Mouse (Mus musculus): Measurements from ENCODE around the gene Fam174b. TPM values are rescaled to one million over a fixed set of nuclear protein-coding genes. Genes with fewer than 3 reads are reported as not detected.

Fam174b gene
- polyA plus RNA-seq, 1 experiment from 2014 or later = 25.7 TPM

DNA sequence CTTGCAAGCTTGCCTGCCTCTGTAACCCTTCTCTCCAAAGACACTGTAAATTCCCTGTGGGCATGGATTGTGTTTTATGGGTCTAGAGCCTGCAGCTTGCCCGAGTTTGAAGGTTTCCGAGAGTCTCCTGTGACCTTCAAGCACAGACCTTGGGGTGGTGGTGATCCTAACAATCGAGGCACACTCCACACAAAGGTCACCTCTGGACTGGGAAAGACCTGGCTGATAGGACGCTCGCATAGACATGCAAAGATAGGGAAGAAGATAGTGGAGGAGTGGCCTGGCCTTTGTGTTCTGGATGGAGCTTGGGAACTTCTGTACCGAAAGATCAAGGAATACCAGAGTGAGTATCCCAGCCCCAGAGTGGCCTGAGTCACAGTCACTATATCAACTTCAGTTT, 72.1 kb downstream of the Fam174b start:
- Histone ChIP-seq H3K9me3 (ENCODE audit: control insufficient read depth, low read length) (no peaks in the 10 kb centered on the region), H3K36me3 (ENCODE audit: control insufficient read depth, insufficient read depth, low read length) (no peaks in the 10 kb centered on the region), H3K4me1 (ENCODE audit: control insufficient read depth, insufficient read depth, low read length) (no peaks in the 10 kb centered on the region), H3K27me3 (ENCODE audit: control insufficient read depth, insufficient read depth, low read length) (no peaks in the 10 kb centered on the region), H3K9ac (ENCODE audit: low read length) (no peak overlapping the region), H3K27ac (replicated peaks; ENCODE audit: low read depth, low read length) (no peak overlapping the region), H3K4me2 (ENCODE audit: low read depth, severe bottlenecking) (no peak overlapping the region), H3K4me3 (ENCODE audit: low read depth, low read length) (no peak overlapping the region)
- ATAC-seq (ENCODE audit: insufficient number of reproducible peaks, low FRiP score, low TSS enrichment, low read depth) = no peak
- WGBS = 80% methylated on average over 6 of the region's 6 CpGs
- DNase-seq (ENCODE audit: low spot score) = no peak

DNA sequence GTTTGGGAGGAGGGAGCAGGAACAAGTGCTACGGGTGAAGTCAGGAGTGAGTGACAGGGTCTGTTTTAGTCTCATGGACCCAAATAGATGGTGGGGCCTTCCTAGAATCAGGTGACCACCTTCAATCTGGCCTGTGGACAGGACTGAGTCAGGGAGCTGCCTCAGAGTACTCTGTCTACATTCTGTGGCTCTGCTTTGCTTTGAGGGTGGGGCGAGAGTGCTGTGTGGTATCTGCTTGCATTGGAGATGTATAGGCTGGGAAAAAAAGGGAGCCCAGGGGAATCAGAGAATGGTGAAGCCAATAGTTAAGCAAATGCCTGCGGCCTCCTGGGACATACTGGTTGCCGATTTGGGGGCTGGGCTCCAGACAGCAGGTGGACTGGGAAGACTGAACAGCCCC, 73.8 kb downstream of the Fam174b start:
- H3K36me3 ChIP-seq (ENCODE audit: control insufficient read depth, insufficient read depth, low read length) = no peaks in the 10 kb centered on the region
- H3K4me1 ChIP-seq (ENCODE audit: control insufficient read depth, insufficient read depth, low read length) = no peaks in the 10 kb centered on the region
- no peaks in the 10 kb centered on the region for H3K9me3 ChIP-seq (ENCODE audit: control insufficient read depth, low read length)
- no peak overlapping the region for H3K9ac ChIP-seq (ENCODE audit: low read length)
- 80% methylated on average over 4 of the region's 4 CpGs for WGBS
- H3K27me3 ChIP-seq (ENCODE audit: control insufficient read depth, insufficient read depth, low read length) = no peaks in the 10 kb centered on the region
- no peak overlapping the region for H3K4me2 ChIP-seq (ENCODE audit: low read depth, severe bottlenecking)
- no peak overlapping the region for H3K4me3 ChIP-seq (ENCODE audit: low read depth, low read length)
- ATAC-seq (ENCODE audit: insufficient number of reproducible peaks, low FRiP score, low TSS enrichment, low read depth) (no peak), DNase-seq (ENCODE audit: low spot score) (no peak)
- no peak overlapping the region for H3K27ac ChIP-seq (replicated peaks; ENCODE audit: low read depth, low read length)

DNA sequence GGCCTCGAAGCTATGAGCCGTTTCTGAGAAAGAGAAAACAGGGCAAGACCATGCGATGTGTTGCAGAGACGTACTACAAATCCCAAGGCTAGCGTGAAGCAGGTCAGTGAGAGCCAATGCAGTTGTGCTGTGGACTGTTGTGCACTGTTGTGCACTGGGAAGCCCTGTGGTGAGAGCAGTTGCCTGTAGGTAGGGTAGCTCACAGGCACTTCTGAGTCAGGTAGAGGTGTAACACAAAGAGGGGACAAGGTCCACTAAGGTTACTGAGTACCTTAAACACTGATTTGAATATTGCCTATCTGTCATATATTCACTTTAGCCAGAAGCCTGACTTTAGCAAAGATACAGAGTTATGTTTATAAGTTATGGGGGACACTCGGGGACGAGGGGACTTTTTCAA, 74.4 kb downstream of the Fam174b start:
- no peaks in the 10 kb centered on the region for H3K9me3 ChIP-seq (ENCODE audit: control insufficient read depth, low read length)
- WGBS = 91% methylated on average over 7 of the region's 7 CpGs
- no peak overlapping the region for H3K27ac ChIP-seq (replicated peaks; ENCODE audit: low read depth, low read length)
- no peaks in the 10 kb centered on the region for H3K27me3 ChIP-seq (ENCODE audit: control insufficient read depth, insufficient read depth, low read length)
- no peaks in the 10 kb centered on the region for H3K36me3 ChIP-seq (ENCODE audit: control insufficient read depth, insufficient read depth, low read length)
- DNase-seq (ENCODE audit: low spot score) (no peak), ATAC-seq (ENCODE audit: insufficient number of reproducible peaks, low FRiP score, low TSS enrichment, low read depth) (no peak)
- no peak overlapping the region for H3K4me3 ChIP-seq (ENCODE audit: low read depth, low read length)
- no peak overlapping the region for H3K4me2 ChIP-seq (ENCODE audit: low read depth, severe bottlenecking)
- no peaks in the 10 kb centered on the region for H3K4me1 ChIP-seq (ENCODE audit: control insufficient read depth, insufficient read depth, low read length)
- H3K9ac ChIP-seq (ENCODE audit: low read length) = no peak overlapping the region

DNA sequence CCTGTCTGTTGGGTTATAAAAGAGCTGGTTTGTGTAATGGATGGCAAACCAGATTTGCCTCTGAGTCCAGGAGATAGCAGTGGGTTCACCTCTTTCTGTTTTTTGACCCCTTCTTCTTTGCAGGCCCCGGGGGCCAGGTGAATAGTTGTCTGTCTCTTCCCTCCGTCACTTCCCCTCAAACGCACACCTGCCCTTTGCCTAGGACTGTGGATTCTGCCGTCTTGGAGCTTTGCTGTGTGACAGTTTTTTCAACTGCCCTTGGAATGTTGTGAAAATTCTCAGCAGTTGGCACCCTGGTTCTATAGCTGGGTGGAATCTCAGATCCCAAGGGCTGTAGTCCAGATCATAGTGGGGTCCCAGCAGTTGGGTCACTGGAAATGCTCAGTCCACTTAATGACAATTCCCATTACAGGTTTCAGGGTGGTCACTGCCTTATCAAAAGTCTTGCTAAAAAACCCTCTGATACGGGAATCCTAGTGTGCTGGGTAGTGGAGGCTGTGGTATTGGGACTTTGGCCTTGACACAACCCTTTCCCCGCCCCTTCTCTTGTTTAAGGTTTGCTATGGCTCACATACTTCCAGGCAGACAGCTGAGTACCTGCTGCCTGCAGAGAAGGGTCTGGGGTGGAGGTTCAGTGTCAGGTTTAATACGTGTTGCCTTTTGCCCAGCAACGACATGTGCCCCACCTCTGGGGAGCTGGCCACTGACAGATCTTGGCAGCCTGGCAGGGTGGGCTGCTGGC, 76.3 kb downstream of the Fam174b start:
- ATAC-seq (ENCODE audit: insufficient number of reproducible peaks, low FRiP score, low TSS enrichment, low read depth) = no peak
- H3K27me3 ChIP-seq (ENCODE audit: control insufficient read depth, insufficient read depth, low read length) = no peaks in the 10 kb centered on the region
- H3K4me3 ChIP-seq (ENCODE audit: low read depth, low read length) = no peak overlapping the region
- no peaks in the 10 kb centered on the region for H3K36me3 ChIP-seq (ENCODE audit: control insufficient read depth, insufficient read depth, low read length)
- no peaks in the 10 kb centered on the region for H3K4me1 ChIP-seq (ENCODE audit: control insufficient read depth, insufficient read depth, low read length)
- H3K4me2 ChIP-seq (ENCODE audit: low read depth, severe bottlenecking) = no peak overlapping the region
- 82% methylated on average over 8 of the region's 8 CpGs for WGBS
- no peak for DNase-seq (ENCODE audit: low spot score)
- no peak overlapping the region for H3K9ac ChIP-seq (ENCODE audit: low read length)
- no peaks in the 10 kb centered on the region for H3K9me3 ChIP-seq (ENCODE audit: control insufficient read depth, low read length)
- H3K27ac ChIP-seq (replicated peaks; ENCODE audit: low read depth, low read length) = no peak overlapping the region

DNA sequence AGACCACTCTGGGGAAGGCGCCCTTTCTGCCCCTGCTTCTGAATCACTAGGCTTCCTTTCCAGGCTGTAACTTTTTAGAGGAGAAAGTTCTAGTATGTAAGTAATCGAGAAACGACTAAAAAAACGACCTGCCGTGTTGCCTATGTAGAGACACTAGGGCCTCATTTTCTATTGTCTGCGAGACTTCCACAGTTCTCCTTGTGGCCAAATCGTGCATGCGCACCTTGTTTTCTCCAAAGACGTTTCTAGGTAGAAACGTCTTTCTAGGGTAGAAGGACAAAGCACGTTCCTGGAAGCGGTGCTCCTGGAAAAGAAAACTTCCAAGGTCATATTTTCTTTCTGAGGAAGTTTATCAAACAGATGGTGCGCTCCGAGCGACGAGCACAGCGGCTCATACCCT, 79.3 kb downstream of the Fam174b start:
- no peak overlapping the region for H3K4me3 ChIP-seq (ENCODE audit: low read depth, low read length)
- H3K9ac ChIP-seq (ENCODE audit: low read length) = no peak overlapping the region
- H3K9me3 ChIP-seq (ENCODE audit: control insufficient read depth, low read length) = no peaks in the 10 kb centered on the region
- H3K4me1 ChIP-seq (ENCODE audit: control insufficient read depth, insufficient read depth, low read length) = no peaks in the 10 kb centered on the region
- H3K36me3 ChIP-seq (ENCODE audit: control insufficient read depth, insufficient read depth, low read length) = no peaks in the 10 kb centered on the region
- no peak overlapping the region for H3K4me2 ChIP-seq (ENCODE audit: low read depth, severe bottlenecking)
- no peak for DNase-seq (ENCODE audit: low spot score)
- H3K27ac ChIP-seq (replicated peaks; ENCODE audit: low read depth, low read length) = no peak overlapping the region
- no peak for ATAC-seq (ENCODE audit: insufficient number of reproducible peaks, low FRiP score, low TSS enrichment, low read depth)
- no peaks in the 10 kb centered on the region for H3K27me3 ChIP-seq (ENCODE audit: control insufficient read depth, insufficient read depth, low read length)
- 83% methylated on average over 17 of the region's 17 CpGs for WGBS

Small RNA genes lying within 50 kb of the gene (microRNA-seq; reads per million reads assigned to microRNA genes)
- gene Mir7234 = not detected

Other genes starting within 250 kb of the Fam174b start
- 48.9 and 64.6 TPM in 2 replicates for gene Chd2, start 198.5 kb upstream of the Fam174b start, polyA plus RNA-seq (2014; fragmentation: Nextera tagmentation; extraction: Ambion mirVana)